Mouse (Mus musculus): ENCODE data around the gene Csad. TPM values are rescaled to one million over a fixed set of nuclear protein-coding genes. Genes with fewer than 3 reads are reported as not detected.

The Csad gene
- polyA plus RNA-seq, 1 experiment from 2014 or later = 36.0 TPM

- H3K36me3 ChIP-seq (replicated peaks) = peaks cover 85% of the 10 kb centered on the region
- no peaks in the 10 kb centered on the region for H3K27me3 ChIP-seq (ENCODE audit: poor library complexity, severe bottlenecking)
- no peak overlapping the region for H3K4me3 ChIP-seq
- WGBS = 93% methylated on average over 9 of the region's 9 CpGs
- no peak for DNase-seq (ENCODE audit: extremely low spot score, low spot score)
- peaks cover 25% of the 10 kb centered on the region for H3K4me1 ChIP-seq
- H3K27ac ChIP-seq = no peak overlapping the region
- H3K9me3 ChIP-seq = no peaks in the 10 kb centered on the region
Measured at GRCm38 (mm10) chr15:102208092-102208561, 3.6 kb upstream of the Csad start.

GRCm38 (mm10) chr15:102207351-102207750 is 2.8 kb upstream of the Csad start:
- H3K27me3 ChIP-seq (ENCODE audit: poor library complexity, severe bottlenecking) = no peaks in the 10 kb centered on the region
- WGBS = 81% methylated on average over 3 of the region's 3 CpGs
- H3K4me1 ChIP-seq = peaks cover 31% of the 10 kb centered on the region
- H3K4me3 ChIP-seq = 0 out of 2 replicates have a peak overlapping the region, but pooled peaks have one; percentile 1
- no peak overlapping the region for H3K27ac ChIP-seq
- H3K9me3 ChIP-seq = no peaks in the 10 kb centered on the region
- DNase-seq (ENCODE audit: extremely low spot score, low spot score) = no peak
- peaks cover 78% of the 10 kb centered on the region for H3K36me3 ChIP-seq (replicated peaks)

DNA sequence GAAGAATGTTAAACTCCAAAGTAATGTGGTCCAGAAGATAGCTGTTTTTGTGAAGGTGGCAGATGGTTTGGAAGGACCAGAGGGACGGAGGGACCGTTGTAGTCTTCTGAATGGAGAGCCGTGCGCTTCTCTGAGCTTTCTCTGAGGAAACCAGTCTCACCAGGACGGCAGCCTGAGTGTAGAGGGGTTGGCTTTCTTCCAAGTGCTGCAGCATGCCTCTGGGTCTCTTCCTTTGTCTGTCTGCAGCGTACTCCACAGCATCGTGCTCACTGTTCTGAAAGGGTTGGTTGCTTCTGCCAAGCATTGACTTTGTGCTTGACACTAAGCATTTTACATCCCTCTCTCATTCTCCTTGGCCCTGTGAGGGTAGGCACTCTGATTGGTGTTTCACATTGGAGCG is 1.3 kb upstream of the Csad start:
- Histone ChIP-seq H3K36me3 (replicated peaks) (peaks cover 63% of the 10 kb centered on the region), H3K9me3 (no peaks in the 10 kb centered on the region), H3K27me3 (ENCODE audit: poor library complexity, severe bottlenecking) (no peaks in the 10 kb centered on the region), H3K27ac (peak overlapping the region; percentile 26), H3K4me1 (peaks cover 35% of the 10 kb centered on the region), H3K4me3 (peak overlapping the region; percentile 86)
- WGBS = 86% methylated on average over 8 of the region's 8 CpGs
- DNase-seq (ENCODE audit: extremely low spot score, low spot score) = no peak

DNA sequence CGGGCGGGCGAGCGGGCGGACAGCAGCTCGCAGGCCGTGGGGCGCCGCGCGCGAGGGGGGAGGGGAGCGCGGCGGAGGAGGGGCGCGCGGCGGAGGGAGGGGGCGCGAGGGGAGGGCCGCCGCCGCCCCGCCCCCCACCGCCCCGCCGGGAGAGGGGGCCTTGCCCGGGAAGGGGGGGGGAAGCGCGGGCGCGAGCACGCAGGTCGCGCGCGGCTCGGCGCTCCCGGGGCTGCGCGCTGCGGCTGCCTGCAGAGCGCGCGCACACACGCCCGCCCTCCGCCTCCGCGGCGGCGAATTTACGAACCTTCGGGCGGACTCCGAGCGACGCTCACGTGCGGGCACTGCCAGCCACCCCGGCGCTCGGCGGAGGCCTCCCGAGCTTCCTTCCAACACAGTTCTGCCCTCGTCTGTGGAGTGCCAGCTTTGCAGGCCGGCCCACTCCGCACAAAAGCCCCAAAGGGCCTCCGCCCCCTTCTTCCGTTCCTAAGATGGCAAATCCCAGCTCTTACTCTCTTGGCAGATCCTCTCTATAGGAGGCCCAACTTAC is 616 bp downstream of the Csad start:
- Histone ChIP-seq H3K36me3 (replicated peaks) (peaks cover 49% of the 10 kb centered on the region), H3K4me3 (peak overlapping the region; percentile 86), H3K27me3 (ENCODE audit: poor library complexity, severe bottlenecking) (no peaks in the 10 kb centered on the region), H3K4me1 (peaks cover 35% of the 10 kb centered on the region), H3K27ac (peak overlapping the region; percentile 99), H3K9me3 (no peaks in the 10 kb centered on the region)
- peak; percentile 67 for DNase-seq (ENCODE audit: extremely low spot score, low spot score)
- WGBS = under 1% methylated on average over 39 of the region's 72 CpGs

GRCm38 (mm10) chr15:102202971-102203834 is 1.3 kb downstream of the Csad start, which contains the start of gene Zfp740:
Gene Zfp740 (plus strand): TSS chr15:102203249.
- no peaks in the 10 kb centered on the region for H3K9me3 ChIP-seq
- peak; percentile 96 for DNase-seq (ENCODE audit: extremely low spot score, low spot score)
- H3K4me3 ChIP-seq = peak within 1 kb of the TSS; percentile 86
- peaks cover 35% of the 10 kb centered on the region for H3K4me1 ChIP-seq
- H3K27me3 ChIP-seq (ENCODE audit: poor library complexity, severe bottlenecking) = no peaks in the 10 kb centered on the region
- peak within 1 kb of the TSS; percentile 99 for H3K27ac ChIP-seq
- 1% methylated on average over 67 of the region's 68 CpGs for WGBS
- H3K36me3 ChIP-seq (replicated peaks) = peaks cover 42% of the 10 kb centered on the region

DNA sequence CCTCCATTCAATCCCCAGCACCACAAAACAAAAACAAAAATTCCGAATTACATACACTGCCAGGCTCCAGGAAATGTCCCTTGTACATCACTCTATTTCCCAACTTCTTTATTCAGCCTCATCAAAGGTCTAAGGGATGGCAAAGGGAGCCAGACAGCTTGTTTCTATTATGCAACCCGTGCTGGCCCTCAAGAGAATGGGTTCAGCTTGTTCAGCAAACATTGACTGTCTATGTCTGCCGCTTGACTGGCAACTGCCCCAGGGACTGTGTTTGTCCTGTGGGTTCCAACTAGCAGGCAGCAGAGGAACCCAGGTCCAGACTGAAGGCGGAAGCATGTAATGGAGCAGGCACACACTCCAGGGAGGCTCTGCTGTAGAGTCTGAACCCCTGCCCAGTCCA is 5.7 kb downstream of the Csad start:
- H3K4me1 ChIP-seq = peaks cover 11% of the 10 kb centered on the region
- WGBS = 84% methylated on average over 4 of the region's 4 CpGs
- no peaks in the 10 kb centered on the region for H3K27me3 ChIP-seq (ENCODE audit: poor library complexity, severe bottlenecking)
- no peak for DNase-seq (ENCODE audit: extremely low spot score, low spot score)
- H3K9me3 ChIP-seq = no peaks in the 10 kb centered on the region
- no peak overlapping the region for H3K4me3 ChIP-seq
- H3K27ac ChIP-seq = no peak overlapping the region
- H3K36me3 ChIP-seq (replicated peaks) = peaks cover 7% of the 10 kb centered on the region; the same call in 1 of the 2 replicates

- H3K27ac ChIP-seq = no peak overlapping the region
- H3K9me3 ChIP-seq = no peaks in the 10 kb centered on the region
- no peak overlapping the region for H3K4me3 ChIP-seq
- no peak for DNase-seq (ENCODE audit: extremely low spot score, low spot score)
- H3K36me3 ChIP-seq (replicated peaks) = peaks cover 4% of the 10 kb centered on the region; the same call in 1 of the 2 replicates
- WGBS = 87% methylated on average over 4 of the region's 4 CpGs
- H3K4me1 ChIP-seq = 0 out of 2 replicates have a peak, but pooled peaks cover 12% of the 10 kb centered on the region
- H3K27me3 ChIP-seq (ENCODE audit: poor library complexity, severe bottlenecking) = no peaks in the 10 kb centered on the region
Measured at GRCm38 (mm10) chr15:102195373-102195772, 9.2 kb downstream of the Csad start.

- Histone ChIP-seq H3K27ac (no peak overlapping the region), H3K4me1 (0 out of 2 replicates have a peak, but pooled peaks cover 12% of the 10 kb centered on the region), H3K4me3 (no peak overlapping the region), H3K9me3 (no peaks in the 10 kb centered on the region), H3K27me3 (ENCODE audit: poor library complexity, severe bottlenecking) (no peaks in the 10 kb centered on the region), H3K36me3 (replicated peaks) (peaks cover 2% of the 10 kb centered on the region; the same call in 1 of the 2 replicates)
- DNase-seq (ENCODE audit: extremely low spot score, low spot score) = no peak
- WGBS = 88% methylated on average over 4 of the region's 4 CpGs
Measured at GRCm38 (mm10) chr15:102194439-102194838, 10.1 kb downstream of the Csad start.

DNA sequence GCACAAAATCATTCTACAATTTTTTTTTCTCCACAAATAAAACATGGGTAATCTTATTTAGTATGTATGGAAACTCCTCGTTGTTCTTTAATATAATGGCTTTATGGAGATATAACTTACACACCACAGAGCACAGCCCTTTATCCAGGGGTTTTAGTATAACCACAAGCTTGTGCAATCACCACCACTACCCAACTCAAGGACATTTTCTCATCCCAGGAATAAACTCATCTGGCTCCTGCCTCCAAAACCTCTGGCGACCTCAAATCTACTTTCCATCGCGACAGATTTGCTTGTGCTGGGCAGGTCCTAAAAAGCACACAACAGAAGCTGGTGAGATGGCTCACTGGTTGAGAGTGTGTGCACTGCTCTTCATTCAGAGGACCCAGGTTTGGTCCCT is 10.9 kb downstream of the Csad start:
- no peak for DNase-seq (ENCODE audit: extremely low spot score, low spot score)
- Histone ChIP-seq H3K27ac (no peak overlapping the region), H3K9me3 (no peaks in the 10 kb centered on the region), H3K36me3 (replicated peaks) (peaks cover 2% of the 10 kb centered on the region; the same call in 1 of the 2 replicates), H3K27me3 (ENCODE audit: poor library complexity, severe bottlenecking) (no peaks in the 10 kb centered on the region), H3K4me1 (peaks cover 17% of the 10 kb centered on the region), H3K4me3 (no peak overlapping the region)
- WGBS = 92% methylated on average over 4 of the region's 4 CpGs

DNA sequence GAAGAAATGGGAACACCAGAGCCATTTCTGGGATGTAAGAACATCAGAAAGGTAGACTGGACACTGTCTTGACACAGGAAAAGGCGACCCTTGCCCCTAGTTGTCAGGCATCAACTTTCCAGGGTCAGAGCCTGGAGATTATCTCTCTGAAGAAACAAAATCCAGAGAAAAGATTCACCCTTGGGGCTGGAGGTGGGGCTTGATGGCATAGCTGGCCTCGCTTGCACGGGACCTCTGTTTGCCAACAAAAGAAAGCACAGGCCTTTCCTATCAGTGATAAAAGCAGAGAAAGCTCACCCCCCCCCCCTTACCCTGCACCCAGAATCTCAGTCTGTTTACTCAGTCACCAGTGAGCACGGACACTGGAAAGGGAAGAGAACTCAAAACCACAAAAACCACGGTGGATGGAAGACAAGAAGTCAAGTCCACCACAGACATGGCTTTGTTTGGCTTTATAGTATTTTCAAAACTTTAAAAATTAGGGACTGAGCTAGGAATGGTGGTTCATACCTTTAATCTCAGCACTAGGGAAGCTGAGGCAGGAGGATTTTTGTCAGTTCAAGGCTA is 11.6 kb downstream of the Csad start:
- Histone ChIP-seq H3K36me3 (replicated peaks) (peaks cover 4% of the 10 kb centered on the region; the same call in 1 of the 2 replicates), H3K4me1 (peaks cover 24% of the 10 kb centered on the region), H3K4me3 (no peak overlapping the region), H3K9me3 (no peaks in the 10 kb centered on the region), H3K27me3 (ENCODE audit: poor library complexity, severe bottlenecking) (no peaks in the 10 kb centered on the region), H3K27ac (no peak overlapping the region)
- WGBS = 65% methylated on average over 5 of the region's 5 CpGs
- DNase-seq (ENCODE audit: extremely low spot score, low spot score) = no peak

DNA sequence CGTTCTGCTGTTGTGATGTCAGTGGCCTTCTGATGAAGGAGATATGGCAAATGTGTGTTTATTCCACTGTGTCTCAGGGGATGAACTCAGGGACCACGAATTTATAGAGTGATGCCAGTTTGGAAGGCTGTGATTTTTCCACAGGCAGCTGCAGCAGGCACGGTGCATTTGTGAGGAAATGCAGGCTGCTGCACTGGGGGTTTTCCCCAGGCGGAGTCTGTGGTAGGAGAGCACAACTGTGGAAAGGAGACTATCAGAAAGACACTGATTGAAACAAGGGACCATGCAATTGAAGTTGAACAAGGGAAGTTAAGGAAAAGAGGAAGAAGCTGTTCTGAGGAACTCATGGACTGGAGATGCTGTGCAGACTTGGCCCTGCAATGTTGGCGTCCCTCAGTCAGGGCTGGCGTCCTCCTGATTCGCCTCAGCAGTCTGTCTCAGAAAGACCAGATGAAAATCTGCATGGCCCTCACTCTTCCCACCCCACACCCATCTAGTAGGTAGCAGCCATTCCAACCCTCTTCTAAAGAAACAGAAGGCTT is 12.2 kb downstream of the Csad start:
- Histone ChIP-seq H3K9me3 (no peaks in the 10 kb centered on the region), H3K4me3 (no peak overlapping the region), H3K27me3 (ENCODE audit: poor library complexity, severe bottlenecking) (no peaks in the 10 kb centered on the region), H3K4me1 (peaks cover 25% of the 10 kb centered on the region), H3K27ac (no peak overlapping the region), H3K36me3 (replicated peaks) (peaks cover 5% of the 10 kb centered on the region; the same call in 1 of the 2 replicates)
- no peak for DNase-seq (ENCODE audit: extremely low spot score, low spot score)
- 82% methylated on average over 7 of the region's 7 CpGs for WGBS

- Histone ChIP-seq H3K36me3 (replicated peaks) (peaks cover 7% of the 10 kb centered on the region; the same call in 1 of the 2 replicates), H3K9me3 (no peaks in the 10 kb centered on the region), H3K27ac (no peak overlapping the region), H3K4me1 (peaks cover 25% of the 10 kb centered on the region), H3K27me3 (ENCODE audit: poor library complexity, severe bottlenecking) (no peaks in the 10 kb centered on the region), H3K4me3 (no peak overlapping the region)
- no peak for DNase-seq (ENCODE audit: extremely low spot score, low spot score)
- WGBS = 80% methylated on average over 7 of the region's 7 CpGs
Measured at GRCm38 (mm10) chr15:102191699-102192098, 12.8 kb downstream of the Csad start.
